Mouse (Mus musculus): ENCODE measurements at regions not wholly inside any gene's neighbourhood (a gene's known extent, or its start where the extent isn't known, plus 50 kb on each side); places are given as distances from the start of the nearest gene placed in this dataset.

DNA sequence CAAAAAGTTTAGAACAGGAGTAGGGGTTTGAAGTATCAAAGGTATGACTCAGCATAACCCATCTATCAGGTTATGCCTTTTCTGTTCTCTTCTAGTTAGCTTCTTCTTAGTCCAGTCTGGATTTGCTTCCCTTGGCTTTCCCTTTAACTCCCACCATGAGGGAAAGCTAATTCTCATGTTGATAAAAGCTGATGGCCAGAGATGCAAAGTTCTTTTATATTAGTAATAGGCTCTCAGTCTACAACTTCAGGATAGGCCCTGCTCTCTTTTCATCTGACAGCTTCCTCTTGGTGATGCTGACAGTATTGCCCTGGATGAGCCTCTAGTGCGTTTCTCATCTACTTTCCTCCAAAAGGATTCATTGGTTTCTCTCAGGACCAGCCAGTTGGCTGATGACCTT lies 161.7 kb upstream of the Klf12 start:
- Histone ChIP-seq H3K36me3 (no peaks in the 10 kb centered on the region), H3K4me1 (replicated peaks) (0 out of 2 replicates have a peak, but pooled peaks cover 5% of the 10 kb centered on the region), H3K4me2 (no peak overlapping the region), H3K9ac (no peak overlapping the region), H3K27ac (no peak overlapping the region), H3K9me3 (replicated peaks) (no peaks in the 10 kb centered on the region), H3K4me3 (no peak overlapping the region), H3K27me3 (no peaks in the 10 kb centered on the region)
- ATAC-seq (replicated peaks; ENCODE audit: insufficient number of reproducible peaks, insufficient read depth, low FRiP score, low read depth), result no peak
- 92% methylated on average over 1 of the region's 1 CpGs for WGBS

DNA sequence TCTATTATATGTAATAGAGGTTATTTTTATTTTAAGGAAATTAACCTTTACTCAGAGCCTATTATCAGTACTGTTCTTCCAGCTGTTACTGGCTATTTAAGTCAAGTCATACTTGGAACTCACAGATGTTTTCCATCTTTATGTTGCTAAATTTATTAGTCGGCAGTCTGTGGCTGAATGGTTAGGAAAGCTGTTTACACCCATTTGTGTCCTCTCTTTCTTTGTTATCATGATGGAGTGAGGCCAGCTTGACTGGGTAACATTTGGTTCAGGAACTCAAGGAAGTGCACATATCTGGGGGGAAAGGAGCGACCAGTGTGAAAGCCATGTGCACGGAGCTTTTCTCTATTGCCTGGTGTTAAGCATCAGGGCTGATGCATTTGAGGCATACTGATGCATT lies 160.4 kb upstream of the Klf12 start:
- 0 out of 2 replicates have a peak, but pooled peaks cover 5% of the 10 kb centered on the region for H3K4me1 ChIP-seq (replicated peaks)
- no peak overlapping the region for H3K9ac ChIP-seq
- no peak overlapping the region for H3K4me3 ChIP-seq
- H3K36me3 ChIP-seq, result no peaks in the 10 kb centered on the region
- H3K9me3 ChIP-seq (replicated peaks), result no peaks in the 10 kb centered on the region
- H3K27ac ChIP-seq, result no peak overlapping the region
- ATAC-seq (replicated peaks; ENCODE audit: insufficient number of reproducible peaks, insufficient read depth, low FRiP score, low read depth), result no peak
- H3K27me3 ChIP-seq, result no peaks in the 10 kb centered on the region
- 58% methylated on average over 3 of the region's 3 CpGs for WGBS
- H3K4me2 ChIP-seq, result no peak overlapping the region

DNA sequence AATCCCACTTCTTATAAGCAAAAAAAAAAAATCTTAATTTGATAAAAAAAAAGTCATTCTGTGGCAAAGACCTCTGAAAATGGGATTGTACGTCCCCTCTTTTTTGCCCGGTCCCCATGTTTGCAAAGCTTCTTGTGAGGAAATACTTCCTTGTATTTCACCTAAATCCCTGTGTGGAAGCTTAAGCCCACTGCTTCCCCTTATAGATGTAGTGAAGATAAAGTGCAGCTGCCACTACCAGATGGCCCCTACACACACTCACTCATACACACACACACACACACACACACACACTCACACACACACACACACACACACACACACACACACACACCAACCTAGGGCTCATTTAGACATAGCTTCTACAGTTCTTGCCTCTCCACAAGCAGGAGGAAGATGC lies 159.6 kb upstream of the Klf12 start:
- WGBS, result 76% methylated on average over 2 of the region's 2 CpGs
- ATAC-seq (replicated peaks; ENCODE audit: insufficient number of reproducible peaks, insufficient read depth, low FRiP score, low read depth), result no peak
- H3K27me3 ChIP-seq, result no peaks in the 10 kb centered on the region

DNA sequence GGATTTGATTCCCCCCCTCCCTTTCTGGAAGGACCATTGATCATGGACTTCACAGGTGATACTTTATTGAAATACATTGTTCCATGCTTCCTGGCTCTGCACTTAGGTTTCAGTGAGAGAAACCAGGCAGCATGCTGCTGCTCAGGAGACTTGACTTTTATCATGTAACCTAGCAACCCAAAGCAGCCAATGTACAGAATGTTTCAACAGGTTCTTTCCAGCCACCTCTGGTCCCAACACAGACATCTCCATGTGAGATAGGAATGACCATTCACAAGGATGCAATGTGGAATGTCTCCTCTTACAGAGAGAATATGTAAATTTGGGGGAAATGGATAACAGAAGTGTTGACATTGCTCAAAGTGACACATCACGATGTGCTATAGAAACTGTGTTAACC lies 153.1 kb upstream of the Klf12 start:
- Histone ChIP-seq H3K9me3 (replicated peaks) (no peaks in the 10 kb centered on the region), H3K36me3 (no peaks in the 10 kb centered on the region), H3K4me2 (no peak overlapping the region), H3K27me3 (no peaks in the 10 kb centered on the region), H3K4me3 (no peak overlapping the region), H3K9ac (no peak overlapping the region), H3K27ac (no peak overlapping the region), H3K4me1 (replicated peaks) (0 out of 2 replicates have a peak, but pooled peaks cover 3% of the 10 kb centered on the region)
- ATAC-seq (replicated peaks; ENCODE audit: insufficient number of reproducible peaks, insufficient read depth, low FRiP score, low read depth), result no peak
- WGBS, result 17% methylated on average over 1 of the region's 1 CpGs

More for the DNA sequence above, 159.6 kb upstream of the Klf12 start:
- no peak overlapping the region for H3K27ac ChIP-seq
- no peak overlapping the region for H3K4me2 ChIP-seq
- H3K4me3 ChIP-seq, result no peak overlapping the region
- H3K9me3 ChIP-seq (replicated peaks), result no peaks in the 10 kb centered on the region
- H3K9ac ChIP-seq, result no peak overlapping the region
- H3K4me1 ChIP-seq (replicated peaks), result 0 out of 2 replicates have a peak, but pooled peaks cover 5% of the 10 kb centered on the region
- H3K36me3 ChIP-seq, result no peaks in the 10 kb centered on the region

- no peaks in the 10 kb centered on the region for H3K9me3 ChIP-seq (replicated peaks)
- H3K27ac ChIP-seq, result no peak overlapping the region
- no peaks in the 10 kb centered on the region for H3K27me3 ChIP-seq
- 86% methylated on average over 4 of the region's 4 CpGs for WGBS
- H3K4me2 ChIP-seq, result no peak overlapping the region
- H3K4me1 ChIP-seq (replicated peaks), result no peaks in the 10 kb centered on the region
- no peak overlapping the region for H3K9ac ChIP-seq
- no peak overlapping the region for H3K4me3 ChIP-seq
- ATAC-seq (replicated peaks; ENCODE audit: insufficient number of reproducible peaks, insufficient read depth, low FRiP score, low read depth), result no peak
- H3K36me3 ChIP-seq, result no peaks in the 10 kb centered on the region
These were observed 145.2 kb upstream of the Klf12 start for GRCm38 (mm10) chr14:100429662-100430061.

DNA sequence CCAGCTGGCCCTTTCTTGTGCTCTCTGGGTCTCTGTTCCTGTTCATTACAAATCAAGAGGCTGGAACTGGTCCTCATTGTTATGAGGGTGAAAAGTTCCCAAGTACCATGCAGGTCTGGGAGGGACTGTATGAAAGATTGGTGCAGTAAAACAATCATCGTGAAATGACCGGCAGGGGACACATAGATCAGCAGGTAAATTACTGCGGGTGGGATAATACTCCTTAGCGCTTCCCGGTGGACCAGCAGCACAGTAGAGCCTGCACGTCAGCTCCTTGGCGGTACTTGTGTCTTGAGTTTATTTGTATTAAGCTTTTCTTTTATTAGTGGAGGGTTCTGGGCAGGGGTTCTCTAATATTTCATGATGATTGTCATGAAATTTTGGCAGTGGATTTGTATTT lies 141.9 kb upstream of the Klf12 start:
- no peak for ATAC-seq (replicated peaks; ENCODE audit: insufficient number of reproducible peaks, insufficient read depth, low FRiP score, low read depth)
- Histone ChIP-seq H3K4me1 (replicated peaks) (no peaks in the 10 kb centered on the region), H3K9me3 (replicated peaks) (no peaks in the 10 kb centered on the region), H3K27me3 (no peaks in the 10 kb centered on the region), H3K4me3 (no peak overlapping the region), H3K9ac (no peak overlapping the region), H3K4me2 (no peak overlapping the region), H3K36me3 (no peaks in the 10 kb centered on the region), H3K27ac (no peak overlapping the region)
- WGBS, result 83% methylated on average over 7 of the region's 7 CpGs

DNA sequence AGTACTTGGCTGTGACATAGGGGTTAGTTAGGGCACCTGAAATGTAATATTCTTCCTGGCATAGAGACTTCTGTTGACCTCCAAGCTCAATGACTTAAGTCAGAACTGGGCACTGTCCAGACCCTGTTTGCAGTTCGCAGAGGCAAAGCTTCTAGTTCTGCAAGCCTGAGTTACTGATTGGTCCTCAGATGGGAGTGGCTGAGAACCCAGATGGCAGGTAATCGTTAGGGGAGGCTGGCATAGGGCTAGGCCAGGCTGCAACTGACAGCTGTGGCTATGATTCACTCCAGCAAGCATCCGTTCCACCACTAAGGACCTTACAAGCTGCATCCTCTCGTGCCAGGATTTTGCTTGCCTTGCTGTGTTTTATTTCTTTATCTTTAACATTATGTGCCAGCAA lies 139.3 kb upstream of the Klf12 start:
- Histone ChIP-seq H3K36me3 (no peaks in the 10 kb centered on the region), H3K9me3 (replicated peaks) (no peaks in the 10 kb centered on the region), H3K4me1 (replicated peaks) (no peaks in the 10 kb centered on the region), H3K27me3 (no peaks in the 10 kb centered on the region), H3K9ac (no peak overlapping the region), H3K27ac (no peak overlapping the region), H3K4me2 (no peak overlapping the region), H3K4me3 (no peak overlapping the region)
- no peak for ATAC-seq (replicated peaks; ENCODE audit: insufficient number of reproducible peaks, insufficient read depth, low FRiP score, low read depth)
- 57% methylated on average over 4 of the region's 4 CpGs for WGBS

DNA sequence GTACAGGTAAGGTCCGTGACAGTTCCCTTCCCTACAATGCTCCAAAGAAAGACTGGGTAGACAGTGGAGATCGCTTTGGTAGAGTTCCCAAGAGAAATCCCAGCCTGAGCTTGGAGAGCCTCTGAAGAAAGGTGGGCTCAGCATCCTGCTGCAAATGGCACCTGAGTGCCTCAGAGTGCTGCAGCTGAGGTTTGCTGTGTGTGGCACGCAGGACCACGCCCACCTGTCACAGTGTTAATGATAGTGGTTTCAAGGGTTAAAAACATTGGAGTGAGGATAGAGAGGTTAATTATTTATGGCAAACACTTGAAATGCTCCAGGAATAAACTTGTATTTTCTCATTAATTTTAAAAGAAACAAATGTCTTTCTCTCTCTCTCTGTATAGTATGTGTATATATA lies 137.2 kb upstream of the Klf12 start:
- H3K4me1 ChIP-seq (replicated peaks), result no peaks in the 10 kb centered on the region
- H3K4me3 ChIP-seq, result no peak overlapping the region
- no peak overlapping the region for H3K4me2 ChIP-seq
- ATAC-seq (replicated peaks; ENCODE audit: insufficient number of reproducible peaks, insufficient read depth, low FRiP score, low read depth), result no peak
- no peaks in the 10 kb centered on the region for H3K27me3 ChIP-seq
- H3K36me3 ChIP-seq, result no peaks in the 10 kb centered on the region
- H3K9me3 ChIP-seq (replicated peaks), result no peaks in the 10 kb centered on the region
- no peak overlapping the region for H3K27ac ChIP-seq
- WGBS, result 81% methylated on average over 4 of the region's 4 CpGs
- H3K9ac ChIP-seq, result no peak overlapping the region

- 71% methylated on average over 4 of the region's 4 CpGs for WGBS
- ATAC-seq (replicated peaks; ENCODE audit: insufficient number of reproducible peaks, insufficient read depth, low FRiP score, low read depth), result no peak
- no peak overlapping the region for H3K4me2 ChIP-seq
These were observed 130.6 kb upstream of the Klf12 start for GRCm38 (mm10) chr14:100415099-100415498.

DNA sequence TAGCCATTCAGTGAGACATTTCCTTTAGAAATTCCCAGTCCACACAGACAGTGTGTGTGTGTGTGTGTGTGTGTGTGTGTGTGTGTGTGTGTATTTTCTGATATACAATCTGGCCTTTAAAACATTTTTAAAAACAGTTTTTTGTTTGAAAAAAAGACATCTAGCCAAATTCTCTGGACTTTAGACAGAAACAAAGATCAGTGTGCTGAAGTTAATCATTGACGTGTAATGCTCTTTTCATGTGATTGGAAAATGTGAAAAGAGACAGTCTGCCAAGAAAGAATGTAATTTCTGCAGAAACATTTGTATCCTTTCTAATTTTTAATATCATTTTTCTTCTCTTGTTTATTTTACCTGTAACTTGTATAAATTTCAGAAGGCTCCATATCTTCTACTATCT lies 127.7 kb upstream of the Klf12 start:
- Histone ChIP-seq H3K9me3 (replicated peaks) (no peaks in the 10 kb centered on the region), H3K36me3 (no peaks in the 10 kb centered on the region), H3K4me2 (no peak overlapping the region), H3K4me3 (no peak overlapping the region), H3K9ac (no peak overlapping the region), H3K4me1 (replicated peaks) (no peaks in the 10 kb centered on the region), H3K27me3 (no peaks in the 10 kb centered on the region), H3K27ac (no peak overlapping the region)
- no peak for ATAC-seq (replicated peaks; ENCODE audit: insufficient number of reproducible peaks, insufficient read depth, low FRiP score, low read depth)
- 83% methylated on average over 1 of the region's 1 CpGs for WGBS

More at GRCm38 (mm10) chr14:100415099-100415498, 130.6 kb upstream of the Klf12 start:
- Histone ChIP-seq H3K9me3 (replicated peaks) (no peaks in the 10 kb centered on the region), H3K27ac (no peak overlapping the region), H3K4me3 (no peak overlapping the region), H3K4me1 (replicated peaks) (no peaks in the 10 kb centered on the region), H3K9ac (no peak overlapping the region), H3K36me3 (no peaks in the 10 kb centered on the region), H3K27me3 (no peaks in the 10 kb centered on the region)

DNA sequence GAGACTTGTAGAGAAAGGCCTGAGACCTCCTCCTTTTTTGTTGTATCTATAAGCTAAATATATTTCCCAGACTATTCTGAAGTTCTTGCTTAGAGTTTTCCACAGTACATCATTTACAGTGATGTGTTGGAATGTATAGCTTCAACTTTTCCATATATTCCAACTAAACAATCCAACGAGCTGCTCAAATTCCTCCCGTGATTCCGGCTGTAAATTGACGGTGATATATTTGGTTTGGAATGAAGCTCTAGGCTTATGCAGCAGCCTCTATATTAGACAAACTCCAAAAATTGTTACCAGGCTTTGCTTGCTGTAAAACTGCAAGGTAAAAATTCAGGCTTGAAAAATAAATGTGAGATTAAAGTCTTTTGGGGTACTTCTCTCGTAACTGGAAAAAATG lies 112.7 kb upstream of the Klf12 start:
- H3K9me3 ChIP-seq (replicated peaks), result no peaks in the 10 kb centered on the region
- H3K27me3 ChIP-seq, result no peaks in the 10 kb centered on the region
- no peak overlapping the region for H3K9ac ChIP-seq
- H3K27ac ChIP-seq, result no peak overlapping the region
- no peaks in the 10 kb centered on the region for H3K4me1 ChIP-seq (replicated peaks)
- WGBS, result 57% methylated on average over 5 of the region's 5 CpGs
- no peak overlapping the region for H3K4me3 ChIP-seq
- no peaks in the 10 kb centered on the region for H3K36me3 ChIP-seq
- no peak for ATAC-seq (replicated peaks; ENCODE audit: insufficient number of reproducible peaks, insufficient read depth, low FRiP score, low read depth)
- no peak overlapping the region for H3K4me2 ChIP-seq

DNA sequence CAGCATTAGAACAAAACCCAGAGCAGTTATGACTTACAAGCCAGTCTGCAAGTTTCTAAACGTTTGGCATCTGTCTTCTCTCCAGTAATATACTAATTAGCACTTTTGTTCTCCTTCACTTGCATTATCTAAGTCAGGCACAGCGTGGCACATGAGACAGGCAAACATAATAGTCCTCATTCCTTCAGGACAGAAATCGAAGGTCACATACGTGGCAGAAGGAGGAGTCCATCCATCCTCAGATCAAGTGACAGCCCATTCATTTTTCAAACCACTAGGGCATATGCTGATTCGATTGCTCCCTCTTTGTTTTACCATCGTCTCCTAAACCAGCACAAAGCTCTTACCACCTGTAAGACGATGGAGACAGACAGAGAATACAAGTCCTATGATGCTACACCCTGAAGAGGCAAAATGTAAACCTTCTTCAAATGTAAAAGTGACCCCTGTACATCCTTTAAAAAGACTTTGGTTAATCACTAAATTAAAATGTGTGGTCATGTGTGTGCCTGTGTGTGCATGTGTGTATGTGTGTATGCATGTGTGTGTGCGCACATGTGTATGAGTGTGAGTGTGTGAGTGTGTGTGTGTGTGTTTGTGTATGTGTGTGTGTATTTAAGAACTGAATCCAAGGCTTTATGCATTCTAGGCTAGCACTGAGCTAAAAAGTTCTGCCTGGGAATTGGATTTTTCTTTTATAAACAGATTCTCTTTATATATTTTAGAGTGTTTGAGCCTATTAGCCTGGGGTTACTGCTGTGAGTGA lies 90.9 kb upstream of the Klf12 start:
- Histone ChIP-seq H3K27ac (no peak overlapping the region), H3K9ac (no peak overlapping the region), H3K4me1 (replicated peaks) (no peaks in the 10 kb centered on the region), H3K4me2 (no peak overlapping the region), H3K27me3 (no peaks in the 10 kb centered on the region), H3K4me3 (no peak overlapping the region), H3K36me3 (no peaks in the 10 kb centered on the region), H3K9me3 (replicated peaks) (no peaks in the 10 kb centered on the region)
- no peak for ATAC-seq (replicated peaks; ENCODE audit: insufficient number of reproducible peaks, insufficient read depth, low FRiP score, low read depth)
- WGBS, result 68% methylated on average over 8 of the region's 8 CpGs
